Mouse (Mus musculus) stomach, postnatal 0 days (tissue): ENCODE measurements around the gene Fbxo46. TPM values are rescaled to one million over a fixed set of nuclear protein-coding genes. Genes with fewer than 3 reads are reported as not detected.
A peak's percentile ranks its signal among the peaks of the same experiment; 100 is the strongest.

Experiments used
- ATAC-seq: fragments of 200-750 bp; cut with Nextera tagmentation; 2 replicates; pipeline ENCODE4 v1.8.0; 2017; ENCODE audit not compliant: low FRiP score, low TSS enrichment
- DNase-seq: peaks from one replicate; pipeline ENCODE4 v3.0.0-alpha.2; 2016; ENCODE audit warnings: low spot score
- H3K27ac ChIP-seq: fragments of 300-500 bp; sonication (generic); replicated peaks from 2 replicates; pipeline ENCODE4 v1.5.1; 2014; ENCODE audit warnings: mild to moderate bottlenecking, control low read depth
- H3K27me3 ChIP-seq: fragments of 300-500 bp; sonication (generic); 2 replicates; pipeline ENCODE4 v1.6.1; 2014; ENCODE audit warnings: low read length; ENCODE audit not compliant: control insufficient read depth, insufficient read depth
- H3K36me3 ChIP-seq: fragments of 300-500 bp; sonication (generic); 2 replicates; pipeline ENCODE4 v1.6.1; 2014; ENCODE audit warnings: low read length, mixed read lengths; ENCODE audit not compliant: control insufficient read depth, insufficient read depth
- H3K4me1 ChIP-seq: fragments of 300-500 bp; sonication (generic); replicated peaks from 2 replicates; pipeline ENCODE4 v1.6.1; 2014; ENCODE audit warnings: antibody characterized with exemption; ENCODE audit not compliant: control insufficient read depth, insufficient read depth
- H3K4me2 ChIP-seq: fragments of 300-500 bp; sonication (generic); replicated peaks from 2 replicates; pipeline ENCODE4 v1.6.1; 2014; ENCODE audit warnings: low read depth, mild to moderate bottlenecking, control low read depth, moderate library complexity
- H3K4me3 ChIP-seq: fragments of 300-500 bp; sonication (generic); 2 replicates; pipeline ENCODE4 v1.5.1; 2014; ENCODE audit warnings: low read depth, low read length, control low read depth
- H3K9ac ChIP-seq: fragments of 300-500 bp; sonication (generic); 2 replicates; pipeline ENCODE4 v1.6.1; 2014; ENCODE audit warnings: mild to moderate bottlenecking, low read length, control low read depth, mixed read lengths
- H3K9me3 ChIP-seq: fragments of 300-500 bp; sonication (generic); 2 replicates; pipeline ENCODE4 v1.6.1; 2016; ENCODE audit warnings: low read length; ENCODE audit not compliant: control insufficient read depth
- CTCF ChIP-seq: IDR thresholded peaks from 2 replicates; pipeline ENCODE4 v1.5.1; 2016; ENCODE audit warnings: antibody characterized with exemption, low read depth, mild to moderate bottlenecking, moderate library complexity
- EP300 ChIP-seq: optimal IDR thresholded peaks from 2 replicates; pipeline ENCODE3; 2016; ENCODE audit warnings: antibody characterized with exemption
- WGBS: fragments of 180-500 bp; shearing (Covaris S2); extraction: QIAGEN DNeasy Blood & Tissue Kit; methylation state at CpG from one replicate; pipeline ENCODE4 v1.1.7; 2014; 5-methylcytosine and 5-hydroxymethylcytosine counted together
- polyA plus RNA-seq: library from polyadenylated mRNA; unstranded; fragments of >200 nt; fragmentation: Nextera tagmentation; extraction: Ambion mirVana; gene quantifications from 2 replicates; pipeline ENCODE4 v1.2.1, GENCODE M21; 2015

The Fbxo46 gene
- polyA plus RNA-seq, 1 experiment from 2014 or later = 6.7 TPM

DNA sequence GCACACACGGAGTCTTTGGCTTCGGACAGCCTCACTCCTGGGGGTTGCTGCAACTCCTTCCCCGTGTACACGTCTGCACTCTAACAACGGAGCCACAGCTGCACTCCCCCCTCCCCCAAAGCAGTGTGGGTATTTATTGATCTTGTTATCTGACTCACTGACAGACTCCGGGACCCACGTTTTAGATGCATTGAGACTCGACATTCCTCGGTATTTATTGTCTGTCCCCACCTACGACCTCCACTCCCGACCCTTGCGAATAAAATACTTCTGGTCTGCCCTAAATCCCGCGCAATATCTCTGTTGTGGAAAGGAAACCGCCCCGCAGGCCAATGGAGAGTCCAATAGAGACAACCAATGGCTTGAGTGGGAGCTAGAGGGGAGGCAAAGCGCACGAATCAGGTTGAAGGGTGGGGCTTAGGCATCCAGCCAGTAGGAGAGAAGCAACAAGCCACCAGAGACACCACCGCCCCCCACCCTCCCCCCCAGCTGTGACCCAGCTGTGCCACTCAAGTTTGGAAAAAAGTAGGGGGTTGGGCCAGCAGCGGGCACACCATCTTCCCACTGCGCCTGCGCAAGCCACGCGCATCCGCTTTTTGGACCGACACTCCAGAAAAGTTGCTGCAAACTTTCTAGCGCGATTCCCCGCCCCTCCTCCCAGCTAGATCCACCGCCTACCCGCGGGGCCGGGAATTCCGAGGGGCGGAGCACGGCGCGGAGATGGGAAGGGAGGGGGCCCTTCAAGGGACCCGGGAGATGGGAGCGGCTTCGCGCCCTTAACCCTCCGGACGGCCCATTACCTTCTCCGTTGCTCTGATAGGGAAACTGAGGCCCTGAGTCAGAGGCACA lies 25.9 kb upstream of the Fbxo46 start:
- peaks cover 7% of the 10 kb centered on the region; the same call in 1 of the 2 replicates for H3K4me1 ChIP-seq
- peak overlapping the region; percentile 97 for H3K27ac ChIP-seq
- no peaks in the 10 kb centered on the region for H3K27me3 ChIP-seq
- DNase-seq = peak; percentile 95
- peak overlapping the region; percentile 82 for H3K9ac ChIP-seq
- peak; percentile 85 for TF ChIP-seq EP300
- TF ChIP-seq CTCF = no peak
- H3K36me3 ChIP-seq = peaks cover 14% of the 10 kb centered on the region; the same call in 1 of the 2 replicates
- peak; percentile 86 for ATAC-seq
- peak overlapping the region; percentile 83 for H3K4me2 ChIP-seq
- peak overlapping the region; percentile 70 for H3K4me3 ChIP-seq
- H3K9me3 ChIP-seq = no peaks in the 10 kb centered on the region
- WGBS = under 1% methylated on average over 45 of the region's 45 CpGs

- DNase-seq = peak; percentile 67
- peak within 1 kb of the TSS; percentile 97 for H3K27ac ChIP-seq
- peak within 1 kb of the TSS; percentile 82 for H3K9ac ChIP-seq
- H3K4me1 ChIP-seq = peaks cover 7% of the 10 kb centered on the region; the same call in 1 of the 2 replicates
- peaks cover 14% of the 10 kb centered on the region; the same call in 1 of the 2 replicates for H3K36me3 ChIP-seq
- H3K4me2 ChIP-seq = peak within 1 kb of the TSS; percentile 83
- H3K9me3 ChIP-seq = no peaks in the 10 kb centered on the region
- WGBS = under 1% methylated on average over 16 of the region's 36 CpGs
- peak within 1 kb of the TSS; percentile 70 for H3K4me3 ChIP-seq
- TF ChIP-seq EP300 (peak; percentile 1), CTCF (no peak)
- peak; percentile 7; the same call in 1 of the 2 replicates for ATAC-seq
- H3K27me3 ChIP-seq = no peaks in the 10 kb centered on the region
Observed at GRCm38 (mm10) chr7:19094471-19094825, 25.2 kb upstream of the Fbxo46 start, which contains the start of gene Six5. Gene Six5 (plus strand): TSS chr7:19094594.

- peak overlapping the region; percentile 82 for H3K9ac ChIP-seq
- peak overlapping the region; percentile 70 for H3K4me3 ChIP-seq
- DNase-seq = peak; percentile 75
- no peaks in the 10 kb centered on the region for H3K27me3 ChIP-seq
- under 1% methylated on average over 83 of the region's 87 CpGs for WGBS
- ATAC-seq = peak; percentile 2; the same call in 1 of the 2 replicates
- no peaks in the 10 kb centered on the region for H3K9me3 ChIP-seq
- H3K4me1 ChIP-seq = peaks cover 7% of the 10 kb centered on the region; the same call in 1 of the 2 replicates
- TF ChIP-seq CTCF (no peak; the same call in 1 of the 2 replicates), EP300 (no peak)
- H3K4me2 ChIP-seq = peak overlapping the region; percentile 83
- peak overlapping the region; percentile 97 for H3K27ac ChIP-seq
- peaks cover 14% of the 10 kb centered on the region; the same call in 1 of the 2 replicates for H3K36me3 ChIP-seq
Observed at GRCm38 (mm10) chr7:19094826-19095750, 24.6 kb upstream of the Fbxo46 start.

DNA sequence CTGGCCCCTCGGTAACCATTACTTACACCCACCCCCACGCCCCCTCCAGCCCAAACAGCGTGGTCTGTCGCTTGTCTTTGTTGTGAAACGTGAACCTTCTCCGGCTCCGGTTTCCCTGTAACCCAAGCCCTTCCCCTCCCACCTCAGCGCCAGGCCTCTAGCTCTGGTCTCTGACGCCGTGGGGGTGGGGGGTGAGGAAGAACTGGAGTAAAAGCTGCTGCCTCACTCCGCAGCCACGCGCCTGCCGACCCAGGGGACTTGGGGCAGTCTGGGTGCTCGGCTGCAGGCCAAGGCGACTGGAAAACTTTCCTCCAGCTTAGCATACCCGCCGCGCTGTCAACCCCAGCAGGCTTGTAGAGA lies 23.9 kb upstream of the Fbxo46 start:
- DNase-seq = peak; percentile 75

DNA sequence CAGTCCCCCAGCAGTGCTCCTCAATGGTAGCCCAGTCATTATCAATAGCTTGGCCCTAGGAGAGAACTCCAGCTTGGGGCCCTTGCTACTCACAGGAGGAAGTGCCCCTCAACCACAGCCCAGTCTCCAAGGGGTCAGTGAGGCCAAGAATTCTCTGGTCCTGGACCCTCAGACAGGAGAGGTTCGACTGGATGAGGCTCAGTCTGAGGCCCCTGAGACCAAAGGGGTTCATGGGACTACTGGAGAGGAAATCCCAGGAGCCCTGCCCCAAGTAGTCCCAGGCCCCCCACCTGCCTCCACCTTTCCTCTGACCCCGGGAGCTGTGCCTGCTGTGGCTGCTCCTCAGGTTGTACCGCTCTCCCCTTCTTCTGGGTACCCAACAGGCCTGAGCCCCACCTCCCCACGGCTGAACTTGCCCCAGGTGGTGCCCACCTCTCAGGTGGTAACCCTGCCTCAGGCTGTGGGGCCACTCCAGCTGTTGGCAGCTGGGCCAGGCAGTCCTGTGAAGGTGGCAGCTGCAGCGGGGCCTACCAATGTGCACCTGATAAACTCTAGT lies 23.2 kb upstream of the Fbxo46 start:
- ATAC-seq (no peak), DNase-seq (no peak)
- H3K27me3 ChIP-seq = no peaks in the 10 kb centered on the region
- no peak overlapping the region for H3K27ac ChIP-seq
- H3K4me3 ChIP-seq = peak overlapping the region; percentile 70
- H3K4me2 ChIP-seq = peak overlapping the region; percentile 83
- H3K4me1 ChIP-seq = peaks cover 7% of the 10 kb centered on the region; the same call in 1 of the 2 replicates
- no peaks in the 10 kb centered on the region for H3K9me3 ChIP-seq
- peak overlapping the region; percentile 82 for H3K9ac ChIP-seq
- TF ChIP-seq CTCF = no peak
- no peak for TF ChIP-seq EP300
- 65% methylated on average over 4 of the region's 5 CpGs for WGBS
- H3K36me3 ChIP-seq = peaks cover 9% of the 10 kb centered on the region; the same call in 1 of the 2 replicates

More for the DNA sequence above, 23.9 kb upstream of the Fbxo46 start:
- Histone ChIP-seq H3K27me3 (no peaks in the 10 kb centered on the region), H3K9me3 (no peaks in the 10 kb centered on the region), H3K36me3 (peaks cover 13% of the 10 kb centered on the region; the same call in 1 of the 2 replicates), H3K4me2 (peak overlapping the region; percentile 83), H3K27ac (peak overlapping the region; percentile 97), H3K4me1 (peaks cover 7% of the 10 kb centered on the region; the same call in 1 of the 2 replicates), H3K4me3 (peak overlapping the region; percentile 70), H3K9ac (peak overlapping the region; percentile 82)
- 1% methylated on average over 18 of the region's 19 CpGs for WGBS
- TF ChIP-seq EP300 (no peak), CTCF (0 out of 2 replicates have a peak, but pooled peaks have one; percentile 3)
- ATAC-seq = peak; percentile 4; the same call in 1 of the 2 replicates
